Mouse (Mus musculus): ENCODE measurements around the gene Rims1. TPM values are rescaled to one million over a fixed set of nuclear protein-coding genes. Genes with fewer than 3 reads are reported as not detected.

Gene Rims1
- polyA plus RNA-seq, 1 experiment from 2014 or later: 0.69 TPM

GRCm38 (mm10) chr1:22632551-22632950, 173.2 kb downstream of the Rims1 start:
- no peak for ATAC-seq (ENCODE audit: insufficient number of reproducible peaks, low FRiP score, low TSS enrichment, low read depth)
- Histone ChIP-seq H3K4me2 (ENCODE audit: low read depth, severe bottlenecking) (no peak overlapping the region), H3K9me3 (ENCODE audit: control insufficient read depth, low read length) (no peaks in the 10 kb centered on the region), H3K4me1 (ENCODE audit: control insufficient read depth, insufficient read depth, low read length) (no peaks in the 10 kb centered on the region), H3K4me3 (ENCODE audit: low read depth, low read length) (no peak overlapping the region), H3K36me3 (ENCODE audit: control insufficient read depth, insufficient read depth, low read length) (no peaks in the 10 kb centered on the region), H3K9ac (ENCODE audit: low read length) (no peak overlapping the region), H3K27ac (replicated peaks; ENCODE audit: low read depth, low read length) (no peak overlapping the region), H3K27me3 (ENCODE audit: control insufficient read depth, insufficient read depth, low read length) (no peaks in the 10 kb centered on the region)
- 72% methylated on average over 7 of the region's 7 CpGs for WGBS
- no peak for DNase-seq (ENCODE audit: low spot score)

DNA sequence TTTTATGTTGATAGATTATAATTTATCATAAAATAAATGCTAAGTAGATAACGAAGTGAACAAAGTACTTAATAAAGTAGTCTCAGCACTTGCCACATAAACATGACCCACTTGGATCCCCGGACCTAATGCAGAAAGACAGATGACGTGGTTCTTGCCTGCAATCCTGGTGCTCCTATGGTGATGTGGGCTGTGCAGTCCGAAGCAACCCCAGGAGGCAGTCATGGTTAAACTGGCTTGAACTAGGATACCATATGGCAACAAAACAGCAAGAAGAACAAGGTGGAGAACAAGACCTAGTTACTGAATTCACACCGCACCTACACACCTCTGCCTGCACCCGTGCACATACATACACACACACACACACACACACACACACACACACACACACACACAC, 173.8 kb downstream of the Rims1 start:
- no peak for DNase-seq (ENCODE audit: low spot score)
- 86% methylated on average over 6 of the region's 6 CpGs for WGBS
- no peak overlapping the region for H3K4me3 ChIP-seq (ENCODE audit: low read depth, low read length)
- H3K27me3 ChIP-seq (ENCODE audit: control insufficient read depth, insufficient read depth, low read length): no peaks in the 10 kb centered on the region
- no peaks in the 10 kb centered on the region for H3K36me3 ChIP-seq (ENCODE audit: control insufficient read depth, insufficient read depth, low read length)
- ATAC-seq (ENCODE audit: insufficient number of reproducible peaks, low FRiP score, low TSS enrichment, low read depth): no peak
- no peaks in the 10 kb centered on the region for H3K4me1 ChIP-seq (ENCODE audit: control insufficient read depth, insufficient read depth, low read length)
- no peak overlapping the region for H3K27ac ChIP-seq (replicated peaks; ENCODE audit: low read depth, low read length)
- H3K9me3 ChIP-seq (ENCODE audit: control insufficient read depth, low read length): no peaks in the 10 kb centered on the region
- no peak overlapping the region for H3K9ac ChIP-seq (ENCODE audit: low read length)
- H3K4me2 ChIP-seq (ENCODE audit: low read depth, severe bottlenecking): no peak overlapping the region

GRCm38 (mm10) chr1:22629011-22629410, 176.8 kb downstream of the Rims1 start:
- Histone ChIP-seq H3K4me2 (ENCODE audit: low read depth, severe bottlenecking) (no peak overlapping the region), H3K36me3 (ENCODE audit: control insufficient read depth, insufficient read depth, low read length) (no peaks in the 10 kb centered on the region), H3K4me1 (ENCODE audit: control insufficient read depth, insufficient read depth, low read length) (no peaks in the 10 kb centered on the region), H3K4me3 (ENCODE audit: low read depth, low read length) (no peak overlapping the region), H3K9me3 (ENCODE audit: control insufficient read depth, low read length) (no peaks in the 10 kb centered on the region), H3K27me3 (ENCODE audit: control insufficient read depth, insufficient read depth, low read length) (no peaks in the 10 kb centered on the region), H3K9ac (ENCODE audit: low read length) (no peak overlapping the region), H3K27ac (replicated peaks; ENCODE audit: low read depth, low read length) (no peak overlapping the region)
- ATAC-seq (ENCODE audit: insufficient number of reproducible peaks, low FRiP score, low TSS enrichment, low read depth) (no peak), DNase-seq (ENCODE audit: low spot score) (no peak)
- 76% methylated on average over 8 of the region's 8 CpGs for WGBS

- DNase-seq (ENCODE audit: low spot score) (no peak), ATAC-seq (ENCODE audit: insufficient number of reproducible peaks, low FRiP score, low TSS enrichment, low read depth) (no peak)
- H3K36me3 ChIP-seq (ENCODE audit: control insufficient read depth, insufficient read depth, low read length): no peaks in the 10 kb centered on the region
- WGBS: 48% methylated on average over 5 of the region's 5 CpGs
- H3K4me2 ChIP-seq (ENCODE audit: low read depth, severe bottlenecking): no peak overlapping the region
- H3K27me3 ChIP-seq (ENCODE audit: control insufficient read depth, insufficient read depth, low read length): no peaks in the 10 kb centered on the region
- no peaks in the 10 kb centered on the region for H3K4me1 ChIP-seq (ENCODE audit: control insufficient read depth, insufficient read depth, low read length)
- no peak overlapping the region for H3K27ac ChIP-seq (replicated peaks; ENCODE audit: low read depth, low read length)
- no peak overlapping the region for H3K4me3 ChIP-seq (ENCODE audit: low read depth, low read length)
- H3K9ac ChIP-seq (ENCODE audit: low read length): no peak overlapping the region
- H3K9me3 ChIP-seq (ENCODE audit: control insufficient read depth, low read length): no peaks in the 10 kb centered on the region
Measured at GRCm38 (mm10) chr1:22627013-22627412, 178.8 kb downstream of the Rims1 start.

GRCm38 (mm10) chr1:22626295-22626694, 179.5 kb downstream of the Rims1 start:
- 76% methylated on average over 3 of the region's 3 CpGs for WGBS
- no peaks in the 10 kb centered on the region for H3K4me1 ChIP-seq (ENCODE audit: control insufficient read depth, insufficient read depth, low read length)

GRCm38 (mm10) chr1:22620827-22621226, 185.0 kb downstream of the Rims1 start:
- Histone ChIP-seq H3K4me1 (ENCODE audit: control insufficient read depth, insufficient read depth, low read length) (no peaks in the 10 kb centered on the region), H3K27me3 (ENCODE audit: control insufficient read depth, insufficient read depth, low read length) (no peaks in the 10 kb centered on the region), H3K4me2 (ENCODE audit: low read depth, severe bottlenecking) (no peak overlapping the region), H3K9me3 (ENCODE audit: control insufficient read depth, low read length) (no peaks in the 10 kb centered on the region), H3K27ac (replicated peaks; ENCODE audit: low read depth, low read length) (no peak overlapping the region), H3K4me3 (ENCODE audit: low read depth, low read length) (no peak overlapping the region), H3K36me3 (ENCODE audit: control insufficient read depth, insufficient read depth, low read length) (no peaks in the 10 kb centered on the region), H3K9ac (ENCODE audit: low read length) (no peak overlapping the region)
- DNase-seq (ENCODE audit: low spot score) (no peak), ATAC-seq (ENCODE audit: insufficient number of reproducible peaks, low FRiP score, low TSS enrichment, low read depth) (no peak)
- WGBS: 76% methylated on average over 8 of the region's 8 CpGs

More at GRCm38 (mm10) chr1:22626295-22626694, 179.5 kb downstream of the Rims1 start:
- Histone ChIP-seq H3K36me3 (ENCODE audit: control insufficient read depth, insufficient read depth, low read length) (no peaks in the 10 kb centered on the region), H3K27me3 (ENCODE audit: control insufficient read depth, insufficient read depth, low read length) (no peaks in the 10 kb centered on the region), H3K4me3 (ENCODE audit: low read depth, low read length) (no peak overlapping the region), H3K4me2 (ENCODE audit: low read depth, severe bottlenecking) (no peak overlapping the region), H3K9ac (ENCODE audit: low read length) (no peak overlapping the region), H3K9me3 (ENCODE audit: control insufficient read depth, low read length) (no peaks in the 10 kb centered on the region), H3K27ac (replicated peaks; ENCODE audit: low read depth, low read length) (no peak overlapping the region)
- DNase-seq (ENCODE audit: low spot score): no peak
- ATAC-seq (ENCODE audit: insufficient number of reproducible peaks, low FRiP score, low TSS enrichment, low read depth): no peak

GRCm38 (mm10) chr1:22615601-22616000, 190.2 kb downstream of the Rims1 start:
- Histone ChIP-seq H3K4me1 (ENCODE audit: control insufficient read depth, insufficient read depth, low read length) (no peaks in the 10 kb centered on the region), H3K4me2 (ENCODE audit: low read depth, severe bottlenecking) (no peak overlapping the region), H3K27me3 (ENCODE audit: control insufficient read depth, insufficient read depth, low read length) (no peaks in the 10 kb centered on the region), H3K4me3 (ENCODE audit: low read depth, low read length) (no peak overlapping the region), H3K27ac (replicated peaks; ENCODE audit: low read depth, low read length) (no peak overlapping the region), H3K36me3 (ENCODE audit: control insufficient read depth, insufficient read depth, low read length) (no peaks in the 10 kb centered on the region), H3K9ac (ENCODE audit: low read length) (no peak overlapping the region), H3K9me3 (ENCODE audit: control insufficient read depth, low read length) (no peaks in the 10 kb centered on the region)
- DNase-seq (ENCODE audit: low spot score) (no peak), ATAC-seq (ENCODE audit: insufficient number of reproducible peaks, low FRiP score, low TSS enrichment, low read depth) (no peak)
- WGBS: 88% methylated on average over 4 of the region's 4 CpGs

GRCm38 (mm10) chr1:22613609-22614008, 192.2 kb downstream of the Rims1 start:
- H3K4me1 ChIP-seq (ENCODE audit: control insufficient read depth, insufficient read depth, low read length): no peaks in the 10 kb centered on the region
- no peak for ATAC-seq (ENCODE audit: insufficient number of reproducible peaks, low FRiP score, low TSS enrichment, low read depth)
- WGBS: 82% methylated on average over 3 of the region's 3 CpGs

GRCm38 (mm10) chr1:22604329-22605044, 201.3 kb downstream of the Rims1 start:
- no peak for ATAC-seq (ENCODE audit: insufficient number of reproducible peaks, low FRiP score, low TSS enrichment, low read depth)
- Histone ChIP-seq H3K4me1 (ENCODE audit: control insufficient read depth, insufficient read depth, low read length) (no peaks in the 10 kb centered on the region), H3K36me3 (ENCODE audit: control insufficient read depth, insufficient read depth, low read length) (no peaks in the 10 kb centered on the region), H3K27ac (replicated peaks; ENCODE audit: low read depth, low read length) (no peak overlapping the region), H3K4me3 (ENCODE audit: low read depth, low read length) (no peak overlapping the region), H3K9ac (ENCODE audit: low read length) (no peak overlapping the region), H3K9me3 (ENCODE audit: control insufficient read depth, low read length) (no peaks in the 10 kb centered on the region), H3K27me3 (ENCODE audit: control insufficient read depth, insufficient read depth, low read length) (no peaks in the 10 kb centered on the region), H3K4me2 (ENCODE audit: low read depth, severe bottlenecking) (no peak overlapping the region)
- no peak for DNase-seq (ENCODE audit: low spot score)
- WGBS: 72% methylated on average over 18 of the region's 18 CpGs

More at GRCm38 (mm10) chr1:22613609-22614008, 192.2 kb downstream of the Rims1 start:
- Histone ChIP-seq H3K27me3 (ENCODE audit: control insufficient read depth, insufficient read depth, low read length) (no peaks in the 10 kb centered on the region), H3K36me3 (ENCODE audit: control insufficient read depth, insufficient read depth, low read length) (no peaks in the 10 kb centered on the region), H3K9me3 (ENCODE audit: control insufficient read depth, low read length) (no peaks in the 10 kb centered on the region), H3K4me3 (ENCODE audit: low read depth, low read length) (no peak overlapping the region), H3K27ac (replicated peaks; ENCODE audit: low read depth, low read length) (no peak overlapping the region), H3K9ac (ENCODE audit: low read length) (no peak overlapping the region), H3K4me2 (ENCODE audit: low read depth, severe bottlenecking) (no peak overlapping the region)
- DNase-seq (ENCODE audit: low spot score): no peak

Data from limb, embryonic 11.5 days (tissue).